Mouse (Mus musculus) A20 (cell line): ENCODE measurements at regions not wholly inside any gene's neighbourhood (a gene's known extent, or its start where the extent isn't known, plus 50 kb on each side); places are given as distances from the start of the nearest gene placed in this dataset.
"Not testable (repeated sequence)": the region's sequence is repeated elsewhere in the genome, so short reads cannot be mapped to it uniquely, and the experiment has no call there.

Experiments used
- DNase-seq: peaks from one replicate; pipeline ENCODE4 v3.0.0-alpha.2; 2011; ENCODE audit warnings: low read depth, low spot score

GRCm38 (mm10) chr15:5623021-5623420 lies 379.0 kb upstream of the Ptger4 start:
- no peak for DNase-seq

GRCm38 (mm10) chr15:5625367-5625766 lies 381.4 kb upstream of the Ptger4 start:
- peak; percentile 39 for DNase-seq

GRCm38 (mm10) chr15:5646673-5647072 lies 402.7 kb upstream of the Ptger4 start:
- DNase-seq, result no peak

GRCm38 (mm10) chr15:5658796-5659195 lies 414.8 kb upstream of the Ptger4 start:
- no peak for DNase-seq

GRCm38 (mm10) chr15:5660819-5661218 lies 416.8 kb upstream of the Ptger4 start:
- no peak for DNase-seq

- no peak for DNase-seq
Observed at GRCm38 (mm10) chr15:5671781-5672180, 427.8 kb upstream of the Ptger4 start.

- no peak for DNase-seq
Observed at GRCm38 (mm10) chr15:5676704-5677103, 432.7 kb upstream of the Ptger4 start.

- DNase-seq, result no peak
Observed at GRCm38 (mm10) chr15:5693810-5694209, 449.8 kb upstream of the Ptger4 start.

GRCm38 (mm10) chr15:5695015-5695414 lies 451.0 kb upstream of the Ptger4 start:
- no peak for DNase-seq

- no peak for DNase-seq
Observed at GRCm38 (mm10) chr15:5708454-5708853, 464.5 kb upstream of the Ptger4 start.

GRCm38 (mm10) chr15:5740658-5741057 lies 496.7 kb upstream of the Ptger4 start:
- no peak for DNase-seq

- no peak for DNase-seq
Observed at GRCm38 (mm10) chr15:5743893-5744292, 499.9 kb upstream of the Ptger4 start.

- DNase-seq, result no peak
Observed at GRCm38 (mm10) chr15:5758690-5759089, 514.7 kb upstream of the Ptger4 start.

- DNase-seq, result no peak
Observed at GRCm38 (mm10) chr15:5762216-5762615, 518.2 kb upstream of the Ptger4 start.

GRCm38 (mm10) chr15:5777074-5777473 lies 522.5 kb upstream of the Dab2 start:
- no peak for DNase-seq

- DNase-seq, result no peak
Observed at GRCm38 (mm10) chr15:5799917-5800316, 499.7 kb upstream of the Dab2 start.

GRCm38 (mm10) chr15:5811154-5811732 lies 488.3 kb upstream of the Dab2 start:
- DNase-seq, result no peak

- DNase-seq, result no peak
Observed at GRCm38 (mm10) chr15:5811958-5812357, 487.6 kb upstream of the Dab2 start.

- no peak for DNase-seq
Observed at GRCm38 (mm10) chr15:5817901-5818576, 481.5 kb upstream of the Dab2 start.

- DNase-seq, result no peak
Observed at GRCm38 (mm10) chr15:5839963-5840362, 459.6 kb upstream of the Dab2 start.

- not testable (repeated sequence) for DNase-seq
Observed at GRCm38 (mm10) chr15:5841369-5842149, 458.0 kb upstream of the Dab2 start.

GRCm38 (mm10) chr15:5846571-5846970 lies 453.0 kb upstream of the Dab2 start:
- DNase-seq, result no peak
